Mouse (Mus musculus) left cerebral cortex, adult 2 months (tissue): Measurements from ENCODE around the gene 9230112D13Rik. TPM values are rescaled to one million over a fixed set of nuclear protein-coding genes. Genes with fewer than 3 reads are reported as not detected.

Source experiments
- DNase-seq, 2 experiments: peaks; one replicate each; pipeline ENCODE4 v3.0.0; 2021 to 2022; ENCODE audit warnings: low spot score in 2 of 2, mixed read lengths in 1 of 2; ENCODE audit errors: extremely low spot score in 1 of 2
- H3K27ac ChIP-seq: fragments of 200-600 bp; 2 replicates; pipeline ENCODE4 v1.8.1; 2022
- H3K4me3 ChIP-seq: fragments of 200-600 bp; 2 replicates; pipeline ENCODE4 v1.8.1; 2022
- CTCF ChIP-seq: fragments of 200-600 bp; IDR thresholded peaks from 2 replicates; pipeline ENCODE4 v1.8.1; 2022; ENCODE audit warnings: antibody characterized with exemption, mild to moderate bottlenecking, moderate library complexity
- intact Hi-C: fragments of 180-260 bp; cut with DNase I; formaldehyde crosslinking; loops from one replicate; pipeline ENCODE4 v1.15.1; 2025
- long read RNA-seq, 2 experiments: library from polyadenylated mRNA; stranded (forward); transcript quantifications; one replicate each; pipeline ENCODE4 v2.0.0; 2021; ENCODE audit warnings: borderline mapping rate in 2 of 2
- total RNA-seq, 2 experiments: library from RNA; stranded (reverse); gene quantifications; 2 replicates each; pipeline ENCODE4 v1.2.3; 2021

Gene 9230112D13Rik
- not detected for total RNA-seq
- long read RNA-seq, experiment 1 = 0 reads
- long read RNA-seq, experiment 2 = 0 reads

DNA sequence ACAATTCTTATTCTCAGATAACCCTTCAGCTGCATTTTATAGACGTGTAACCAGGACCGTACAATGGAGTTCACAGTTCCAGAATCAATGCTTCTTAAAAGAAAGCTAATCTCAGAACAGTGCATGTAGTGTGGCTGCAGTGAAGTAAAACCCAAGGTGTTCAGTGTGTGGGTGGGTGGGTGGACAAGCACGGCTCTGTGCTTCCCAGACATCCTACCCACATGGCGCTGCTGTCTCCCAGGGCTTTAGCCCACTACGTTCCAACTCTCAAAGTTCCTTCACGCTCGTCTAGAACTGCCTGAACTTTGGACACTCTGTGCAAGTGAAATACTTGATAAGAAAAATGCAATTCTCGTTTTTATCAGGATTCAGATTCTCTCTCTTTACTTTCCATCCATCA lies at the start of gene 9230112D13Rik:
TSS of gene 9230112D13Rik (minus strand) at position 101 of the 400 bp plus-strand sequence.
- Histone ChIP-seq H3K27ac (no peak within 1 kb of the TSS), H3K4me3 (no peak within 1 kb of the TSS)
- no peak for DNase-seq
- TF ChIP-seq CTCF = no peak
- intact Hi-C loops = no loop called here

DNA sequence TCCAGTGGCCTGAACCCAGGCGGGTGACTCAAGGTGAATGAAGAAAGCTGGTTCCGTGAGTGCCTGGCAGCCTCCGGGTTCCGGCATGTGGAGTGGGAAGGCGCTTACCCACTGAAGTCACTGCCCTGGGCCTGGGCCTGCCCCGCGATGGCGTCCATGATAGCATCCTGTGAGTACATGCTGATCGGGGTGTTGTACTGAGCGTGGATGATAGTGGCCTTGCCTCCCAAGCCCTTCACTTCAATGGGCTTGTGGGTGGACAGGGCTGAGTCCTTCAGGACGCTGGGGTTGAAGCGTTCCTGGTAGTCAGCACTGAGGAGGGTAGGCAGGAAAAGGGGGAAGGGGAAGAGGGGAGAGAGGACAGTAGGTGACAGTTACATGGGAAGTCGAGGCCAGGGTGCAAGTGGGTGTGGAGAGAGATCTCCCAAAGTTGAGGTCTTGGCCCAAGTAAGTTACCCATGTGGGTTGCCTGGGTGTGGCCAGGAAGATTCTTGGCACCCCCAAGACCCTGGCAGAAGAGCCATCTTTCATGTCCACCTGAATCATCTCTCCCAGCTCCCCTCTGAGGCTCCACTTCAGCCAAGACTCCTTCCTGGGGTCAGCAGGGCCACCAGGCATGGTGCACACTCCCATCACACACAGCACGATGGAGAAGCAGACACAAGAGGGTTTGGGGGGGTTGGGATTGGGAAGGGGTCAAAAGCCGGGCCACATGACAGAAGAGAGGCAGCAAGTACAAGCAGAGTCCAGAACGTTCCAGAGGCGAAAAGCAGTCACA lies 49.2 kb upstream of the 9230112D13Rik start:
- Histone ChIP-seq H3K4me3 (no peak overlapping the region), H3K27ac (no peak overlapping the region)
- DNase-seq = no peak
- intact Hi-C loops = loop anchor here (2.0 kb wide), 2 partner anchors 113 to 299 kb away; no protein-coding TSS in a partner anchor
- no peak for TF ChIP-seq CTCF

DNA sequence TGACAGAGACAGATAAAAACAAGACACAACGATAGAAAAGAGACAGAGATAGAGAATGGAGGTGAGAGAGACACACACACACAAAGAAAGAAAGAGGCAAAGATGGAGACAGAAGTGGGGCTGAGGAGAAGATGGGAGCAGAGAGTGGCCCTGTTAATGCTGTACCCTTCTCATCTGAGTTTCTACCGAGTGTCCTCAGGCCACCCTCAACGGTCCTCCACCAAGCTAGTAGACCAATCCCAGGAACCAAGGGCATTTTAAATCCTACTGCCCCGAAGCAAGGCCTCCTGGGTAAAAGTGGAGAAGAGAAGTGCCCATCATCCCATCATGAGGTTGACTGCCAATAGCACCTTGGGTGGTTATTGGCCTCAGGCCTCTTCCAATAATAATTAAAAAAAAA lies 48.3 kb upstream of the 9230112D13Rik start:
- no peak for DNase-seq
- Histone ChIP-seq H3K27ac (no peak overlapping the region), H3K4me3 (no peak overlapping the region)
- no peak for TF ChIP-seq CTCF
- intact Hi-C loops = loop anchor here (1.0 to 2.0 kb wide), 3 partner anchors 112 to 298 kb away; no protein-coding TSS in a partner anchor

DNA sequence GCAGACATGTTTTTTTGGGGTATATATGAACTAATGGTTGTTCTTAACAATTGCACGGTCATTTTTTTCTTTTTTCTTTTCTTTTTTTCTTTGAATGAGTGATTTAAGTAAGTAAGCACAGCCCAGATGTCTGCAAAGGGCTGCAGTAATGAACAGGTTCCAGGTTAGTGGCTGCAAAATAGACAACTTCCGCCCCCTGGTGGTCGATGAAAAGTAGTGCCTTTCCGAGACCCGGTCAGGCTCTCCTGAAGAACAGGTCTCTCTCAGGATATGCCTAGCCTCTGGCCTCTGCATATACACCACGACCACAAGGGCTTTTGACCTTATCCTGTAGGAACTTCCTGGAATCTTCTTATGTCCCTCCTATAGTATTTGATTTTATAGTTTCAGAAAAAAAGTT lies 47.7 kb upstream of the 9230112D13Rik start:
- peak; percentile 92 for TF ChIP-seq CTCF
- peak; percentile 79 to 84 for DNase-seq
- Histone ChIP-seq H3K27ac (no peak overlapping the region), H3K4me3 (peak overlapping the region; percentile 43)
- intact Hi-C loops = loop anchor here (1.0 to 2.0 kb wide), 3 partner anchors 111 to 297 kb away; no protein-coding TSS in a partner anchor

DNA sequence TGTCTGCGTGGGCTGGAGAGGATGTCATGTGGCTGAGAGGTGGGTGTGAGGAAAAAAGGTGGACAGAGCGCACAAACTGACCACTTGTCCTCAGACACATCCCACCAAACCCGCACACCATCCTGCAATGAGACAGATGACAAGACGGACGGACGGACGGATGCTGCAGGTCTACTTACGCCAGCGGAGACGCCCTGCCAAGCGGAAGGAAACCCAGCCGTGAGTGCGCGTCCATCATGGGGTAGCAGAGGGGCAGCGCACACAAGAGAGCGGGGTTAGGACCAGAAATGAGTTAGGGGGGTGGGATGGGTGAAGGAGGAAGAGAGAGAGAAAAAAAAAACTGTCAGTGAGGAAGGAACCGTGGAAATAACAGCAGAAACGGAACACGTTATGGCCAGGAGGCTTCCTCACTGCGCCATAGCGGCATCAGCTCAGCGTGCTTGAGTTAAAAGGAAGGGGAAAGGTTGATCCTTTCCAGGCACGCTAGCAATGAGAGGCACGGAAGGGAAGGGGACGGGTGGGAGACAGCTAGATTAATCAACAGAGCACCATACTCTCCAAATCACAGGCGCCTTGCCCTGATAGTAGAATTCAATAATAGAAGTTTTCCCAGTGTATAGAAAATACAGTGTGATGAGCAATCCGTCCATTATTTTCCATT lies 47.1 kb upstream of the 9230112D13Rik start:
- peak overlapping the region; percentile 43 for H3K4me3 ChIP-seq
- no peak for DNase-seq
- intact Hi-C loops = loop anchor here (1.0 to 2.0 kb wide), 4 partner anchors 111 to 489 kb away; no protein-coding TSS in a partner anchor
- peak overlapping the region; percentile 61; the same call in 1 of the 2 replicates for H3K27ac ChIP-seq
- no peak for TF ChIP-seq CTCF

DNA sequence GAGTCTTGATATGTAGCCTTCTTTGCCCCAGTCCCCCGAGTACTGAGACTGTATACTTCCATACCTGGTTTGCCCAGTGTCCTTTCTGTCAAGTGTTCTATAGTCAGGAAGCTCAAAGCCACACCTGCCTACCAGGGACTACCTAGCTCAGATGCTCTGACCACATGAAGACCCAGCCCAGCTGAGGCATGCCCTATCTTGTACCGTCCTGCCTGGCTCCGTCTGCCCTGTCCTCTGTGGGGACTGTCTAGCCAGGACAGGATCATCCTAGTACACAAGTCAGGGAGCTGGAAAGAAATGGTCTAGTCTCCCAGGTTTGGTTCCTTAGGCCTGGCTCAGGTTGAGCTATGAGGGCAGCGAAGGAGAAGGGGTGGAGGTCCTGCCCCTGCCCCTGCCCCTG lies 46.0 kb upstream of the 9230112D13Rik start:
- Histone ChIP-seq H3K27ac (no peak overlapping the region), H3K4me3 (no peak overlapping the region)
- DNase-seq = no peak
- TF ChIP-seq CTCF = no peak
- intact Hi-C loops = loop anchor here (2.0 kb wide), 1 partner anchor 488 kb away; no protein-coding TSS in a partner anchor

DNA sequence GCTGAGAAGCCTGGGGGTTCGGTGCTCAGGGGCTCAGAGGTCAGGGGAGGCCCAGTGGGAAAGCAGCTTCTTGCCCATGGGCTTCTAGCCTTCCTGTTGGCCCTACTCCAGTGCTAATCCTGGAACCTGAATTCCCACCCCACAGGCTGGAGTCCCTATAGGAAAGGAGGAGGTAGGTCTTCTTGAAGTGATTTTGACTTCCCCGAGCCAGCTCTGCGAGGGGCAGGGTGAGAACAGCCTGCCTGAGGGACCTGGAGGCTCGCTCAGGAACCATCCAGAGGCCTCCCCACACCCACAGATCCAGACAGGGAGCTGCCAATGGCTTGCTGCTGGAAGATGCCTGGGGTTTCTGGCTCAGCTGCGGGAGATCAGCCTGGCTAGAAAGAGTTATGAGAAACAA lies 45.1 kb upstream of the 9230112D13Rik start:
- H3K27ac ChIP-seq = no peak overlapping the region
- no peak for DNase-seq
- H3K4me3 ChIP-seq = no peak overlapping the region
- no peak for TF ChIP-seq CTCF
- intact Hi-C loops = loop anchor here (2.0 kb wide), 1 partner anchor 487 kb away; no protein-coding TSS in a partner anchor

DNA sequence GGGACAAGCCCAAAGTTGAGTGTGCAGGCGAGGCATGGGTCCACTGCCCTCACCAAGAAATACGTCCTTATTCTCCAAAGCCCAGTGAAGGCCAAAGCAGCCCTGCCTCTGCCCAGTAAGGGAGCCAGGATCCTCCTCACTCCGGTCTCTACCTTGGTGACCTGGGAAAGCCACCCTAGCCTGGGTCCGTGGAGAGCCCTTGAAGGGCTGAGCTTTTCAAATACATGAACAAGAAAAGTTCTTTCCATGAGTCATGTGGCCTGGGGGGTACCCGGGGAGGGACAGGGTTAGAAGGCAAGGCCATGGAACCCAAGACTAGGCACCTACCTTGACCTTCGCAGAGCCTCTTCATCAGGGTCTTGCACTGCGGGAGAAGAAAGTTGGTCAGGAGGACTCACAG lies 43.9 kb upstream of the 9230112D13Rik start:
- DNase-seq = no peak
- intact Hi-C loops = no loop called here
- no peak for TF ChIP-seq CTCF
- H3K4me3 ChIP-seq = no peak overlapping the region
- no peak overlapping the region for H3K27ac ChIP-seq

DNA sequence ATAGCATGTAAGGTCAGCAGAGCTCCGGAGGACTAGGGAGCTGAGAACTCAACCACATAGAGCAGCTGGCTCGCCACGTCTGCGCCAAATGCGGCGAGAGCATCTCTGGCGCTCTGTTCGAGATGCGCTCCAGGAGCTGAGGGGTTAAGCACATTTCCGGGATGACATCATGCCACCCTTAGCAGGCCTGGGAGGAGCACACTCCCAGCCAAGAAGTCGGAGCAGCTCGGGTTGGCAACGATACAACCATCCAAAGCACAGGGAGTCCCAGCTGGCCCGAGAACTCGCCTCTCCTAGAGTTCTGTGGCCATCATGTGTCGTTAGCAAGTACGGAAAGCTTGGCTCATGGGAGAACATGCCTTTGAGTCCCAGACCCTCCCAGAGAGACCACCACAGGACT lies 43.1 kb upstream of the 9230112D13Rik start:
- H3K27ac ChIP-seq = no peak overlapping the region
- intact Hi-C loops = no loop called here
- no peak overlapping the region for H3K4me3 ChIP-seq
- DNase-seq = no peak
- TF ChIP-seq CTCF = no peak

DNA sequence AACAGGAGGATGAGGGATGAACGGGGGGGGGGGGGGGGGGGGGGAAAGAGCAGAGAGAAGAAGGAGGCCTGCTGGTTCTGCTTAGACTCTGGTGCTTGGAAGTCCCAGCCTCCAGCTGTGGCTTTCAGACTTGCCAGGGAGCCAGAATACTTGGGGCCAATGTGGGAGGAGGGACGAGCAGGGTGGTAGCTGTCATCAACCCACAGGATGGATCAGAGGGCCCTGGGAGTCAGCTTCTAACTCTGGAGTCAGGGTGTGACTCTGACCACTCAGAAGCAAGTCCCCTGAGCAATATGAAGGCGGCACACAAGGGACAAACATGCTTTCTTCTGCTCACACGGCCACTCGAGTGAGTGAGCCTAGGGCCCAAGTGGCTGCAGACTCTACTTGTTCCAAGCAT lies 42.0 kb upstream of the 9230112D13Rik start:
- Histone ChIP-seq H3K27ac (no peak overlapping the region), H3K4me3 (no peak overlapping the region)
- TF ChIP-seq CTCF = no peak
- no peak for DNase-seq
- intact Hi-C loops = no loop called here

DNA sequence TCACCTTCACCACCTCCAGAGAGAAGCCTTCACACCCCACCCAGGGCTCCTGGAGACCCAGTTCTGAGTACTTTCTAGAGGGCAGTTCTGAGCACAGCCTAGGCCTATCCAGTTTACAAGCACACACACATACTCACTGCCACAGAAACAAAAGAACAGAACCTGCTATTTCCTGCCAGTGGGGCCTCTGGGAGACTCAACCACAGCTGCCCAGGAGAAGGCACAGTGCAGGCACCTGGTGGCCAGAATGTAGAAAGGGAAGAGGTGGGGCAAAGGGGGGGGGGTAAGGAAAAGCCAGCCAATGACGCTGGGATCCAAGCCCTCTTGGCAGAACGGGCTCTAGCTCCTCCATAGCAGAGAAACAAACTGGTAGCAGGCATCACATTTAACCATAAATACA lies 39.8 kb upstream of the 9230112D13Rik start:
- intact Hi-C loops = no loop called here

DNA sequence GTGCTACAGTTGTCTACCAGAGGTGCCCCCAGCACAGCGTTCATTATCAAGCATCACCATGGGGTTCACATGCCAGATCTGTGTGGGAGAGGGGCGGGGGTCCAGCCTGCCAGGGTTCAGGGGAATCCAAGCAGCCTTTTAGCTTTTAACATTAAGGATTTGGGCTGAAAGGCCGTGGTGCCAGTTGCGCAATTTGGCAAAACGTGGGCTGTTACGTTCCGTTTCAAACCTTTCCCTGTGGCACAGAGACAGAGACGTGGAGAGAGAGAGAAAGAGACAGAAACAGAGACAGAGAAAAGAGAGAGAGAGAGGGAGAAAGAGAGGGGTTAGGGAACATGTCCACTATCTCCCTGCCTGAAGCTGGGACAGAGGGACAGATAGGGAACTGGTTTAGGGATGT lies 39.0 kb upstream of the 9230112D13Rik start:
- intact Hi-C loops = no loop called here
- DNase-seq = no peak
- no peak overlapping the region for H3K27ac ChIP-seq
- H3K4me3 ChIP-seq = no peak overlapping the region
- no peak for TF ChIP-seq CTCF

More for the DNA sequence above, 39.8 kb upstream of the 9230112D13Rik start:
- TF ChIP-seq CTCF = no peak
- Histone ChIP-seq H3K4me3 (no peak overlapping the region), H3K27ac (no peak overlapping the region)
- DNase-seq = no peak
